ENCODE assay signal across 8 mouse cellular contexts in genomic region chr9:115390880-115391281, GRCm38 (mm10).
A peak's percentile ranks its signal among the peaks of the same experiment; 100 is the strongest.
DNase-seq lines count a peak whose midpoint lies in the region; ATAC-seq lines count a peak whose summit lies in the region.

No protein-coding gene starts in this region.

- H3K4me2 ChIP-seq in embryonic facial prominence, embryonic 11.5 days (ENCODE audit: low read depth, low read length) = no peak overlapping the region
- peak overlapping the region; percentile 52 for H3K4me2 ChIP-seq in heart, embryonic 14.5 days (ENCODE audit: low read length)
- peak overlapping the region; percentile 49 for H3K4me2 ChIP-seq in kidney, embryonic 15.5 days
- peak overlapping the region; percentile 20; the same call in 1 of the 2 replicates for H3K4me2 ChIP-seq in neural tube, embryonic 15.5 days

- H3K36me3 ChIP-seq in embryonic facial prominence, embryonic 11.5 days (replicated peaks; ENCODE audit: control insufficient read depth, insufficient read depth, low read depth, low read length) = no peaks in the 10 kb centered on the region
- H3K36me3 ChIP-seq in heart, embryonic 14.5 days (ENCODE audit: control insufficient read depth, insufficient read depth, low read length) = no peaks in the 10 kb centered on the region
- no peaks in the 10 kb centered on the region for H3K36me3 ChIP-seq in kidney, embryonic 15.5 days
- H3K36me3 ChIP-seq in neural tube, embryonic 15.5 days = no peaks in the 10 kb centered on the region

- ATAC-seq in embryonic facial prominence, embryonic 11.5 days (replicated peaks; ENCODE audit: insufficient number of reproducible peaks, low FRiP score, low TSS enrichment, low read depth) = peak; percentile 88
- ATAC-seq in heart, embryonic 14.5 days (ENCODE audit: insufficient number of reproducible peaks, insufficient read depth, low FRiP score, low read depth) = peak; percentile 82
- peak; percentile 90 for ATAC-seq in kidney, embryonic 15.5 days (replicated peaks; ENCODE audit: low FRiP score)
- ATAC-seq in neural tube, embryonic 15.5 days (ENCODE audit: low FRiP score) = peak; percentile 45; the same call in 1 of the 2 replicates

- DNase-seq in thymus, adult 18-20 months = peak; percentile 7 to 9
- no peak for DNase-seq in thymus, postnatal 10 days (ENCODE audit: low spot score in 2 of 2)
- peak; percentile 84 for DNase-seq in embryonic facial prominence, embryonic 11.5 days (ENCODE audit: low spot score)
- peak; percentile 47 to 48 for DNase-seq in lung, adult 18-20 months
- no peak for DNase-seq in natural killer cell, adult 2 months (ENCODE audit: low spot score in 2 of 2)

- H3K9me3 ChIP-seq in embryonic facial prominence, embryonic 11.5 days (replicated peaks; ENCODE audit: control insufficient read depth, low read length) = no peaks in the 10 kb centered on the region
- no peaks in the 10 kb centered on the region for H3K9me3 ChIP-seq in heart, embryonic 14.5 days (ENCODE audit: control insufficient read depth, low read length)
- no peaks in the 10 kb centered on the region for H3K9me3 ChIP-seq in kidney, embryonic 15.5 days (replicated peaks)
- H3K9me3 ChIP-seq in neural tube, embryonic 15.5 days (replicated peaks) = no peaks in the 10 kb centered on the region

- H3K27me3 ChIP-seq in embryonic facial prominence, embryonic 11.5 days (ENCODE audit: control insufficient read depth, insufficient read depth, low read length) = no peaks in the 10 kb centered on the region
- H3K27me3 ChIP-seq in heart, embryonic 14.5 days (ENCODE audit: control insufficient read depth, insufficient read depth, low read length) = no peaks in the 10 kb centered on the region
- 0 out of 2 replicates have a peak, but pooled peaks cover 11% of the 10 kb centered on the region for H3K27me3 ChIP-seq in kidney, embryonic 15.5 days
- no peaks in the 10 kb centered on the region for H3K27me3 ChIP-seq in neural tube, embryonic 15.5 days (replicated peaks)

- no peak overlapping the region for H3K27ac ChIP-seq in embryonic facial prominence, embryonic 11.5 days (replicated peaks; ENCODE audit: low read depth, low read length)
- peak overlapping the region; percentile 77 to 82 for H3K27ac ChIP-seq in heart, embryonic 14.5 days (replicated peaks in 1 of 2; ENCODE audit: control insufficient read depth in 1 of 2, insufficient read depth in 1 of 2, low read depth in 2 of 2, low read length in 2 of 2)
- peak overlapping the region; percentile 75 for H3K27ac ChIP-seq in kidney, embryonic 15.5 days
- H3K27ac ChIP-seq in neural tube, embryonic 15.5 days (replicated peaks) = peak overlapping the region; percentile 64

- no peaks in the 10 kb centered on the region; the same call in 1 of the 2 replicates for H3K4me1 ChIP-seq in embryonic facial prominence, embryonic 11.5 days (ENCODE audit: control insufficient read depth, insufficient read depth, low read length)
- H3K4me1 ChIP-seq in heart, embryonic 14.5 days (ENCODE audit: control insufficient read depth in 2 of 2, insufficient read depth in 2 of 2, low read length in 2 of 2) = peaks cover 23% of the 10 kb centered on the region in 2 experiments
- H3K4me1 ChIP-seq in kidney, embryonic 15.5 days = peaks cover 39% of the 10 kb centered on the region
- peaks cover 19% of the 10 kb centered on the region for H3K4me1 ChIP-seq in neural tube, embryonic 15.5 days

- no peak overlapping the region for H3K4me3 ChIP-seq in embryonic facial prominence, embryonic 11.5 days (ENCODE audit: low read depth, low read length)
- peak overlapping the region; percentile 2 to 26; a peak in 2 of 4 replicates for H3K4me3 ChIP-seq in heart, embryonic 14.5 days (ENCODE audit: control insufficient read depth in 1 of 2, insufficient read depth in 1 of 2, low read depth in 1 of 2, low read length in 2 of 2)
- H3K4me3 ChIP-seq in kidney, embryonic 15.5 days (replicated peaks) = no peak overlapping the region
- H3K4me3 ChIP-seq in neural tube, embryonic 15.5 days (replicated peaks) = no peak overlapping the region

- WGBS in embryonic facial prominence, embryonic 11.5 days = 21% methylated on average over 11 of the region's 11 CpGs
- 2% methylated on average over 11 of the region's 11 CpGs for WGBS in heart, embryonic 14.5 days
- 5% methylated on average over 11 of the region's 11 CpGs for WGBS in kidney, embryonic 15.5 days
- WGBS in neural tube, embryonic 15.5 days = 20% methylated on average over 11 of the region's 11 CpGs

- no peak overlapping the region for H3K9ac ChIP-seq in embryonic facial prominence, embryonic 11.5 days (replicated peaks; ENCODE audit: low read length)
- peak overlapping the region; percentile 60 for H3K9ac ChIP-seq in heart, embryonic 14.5 days (ENCODE audit: low read length)
- H3K9ac ChIP-seq in kidney, embryonic 15.5 days = no peak overlapping the region
- H3K9ac ChIP-seq in neural tube, embryonic 15.5 days (replicated peaks) = no peak overlapping the region

Comparison
In these comparisons a context has a peak if more than half of its experiments do, and no peak if none do; other contexts are left out.
1. DNase-seq: peak in thymus, adult 18-20 months (2 of 2), embryonic facial prominence, embryonic 11.5 days (single experiment) and lung, adult 18-20 months (2 of 2); none in thymus, postnatal 10 days (0 of 2) and natural killer cell, adult 2 months (0 of 2).
2. H3K4me3 ChIP-seq: peak in heart, embryonic 14.5 days (2 of 2); none in embryonic facial prominence, embryonic 11.5 days (single experiment), kidney, embryonic 15.5 days (single experiment) and neural tube, embryonic 15.5 days (single experiment).
3. Peak in every context shown above with its lines, with median percentiles within 50 percentile points of each other: ATAC-seq.